Mouse (Mus musculus): Measurements from ENCODE around the gene Dnah2. TPM values are rescaled to one million over a fixed set of nuclear protein-coding genes. Genes with fewer than 3 reads are reported as not detected.

Dnah2 gene
- polyA plus RNA-seq, 1 experiment from 2014 or later: 0.87 TPM

DNA sequence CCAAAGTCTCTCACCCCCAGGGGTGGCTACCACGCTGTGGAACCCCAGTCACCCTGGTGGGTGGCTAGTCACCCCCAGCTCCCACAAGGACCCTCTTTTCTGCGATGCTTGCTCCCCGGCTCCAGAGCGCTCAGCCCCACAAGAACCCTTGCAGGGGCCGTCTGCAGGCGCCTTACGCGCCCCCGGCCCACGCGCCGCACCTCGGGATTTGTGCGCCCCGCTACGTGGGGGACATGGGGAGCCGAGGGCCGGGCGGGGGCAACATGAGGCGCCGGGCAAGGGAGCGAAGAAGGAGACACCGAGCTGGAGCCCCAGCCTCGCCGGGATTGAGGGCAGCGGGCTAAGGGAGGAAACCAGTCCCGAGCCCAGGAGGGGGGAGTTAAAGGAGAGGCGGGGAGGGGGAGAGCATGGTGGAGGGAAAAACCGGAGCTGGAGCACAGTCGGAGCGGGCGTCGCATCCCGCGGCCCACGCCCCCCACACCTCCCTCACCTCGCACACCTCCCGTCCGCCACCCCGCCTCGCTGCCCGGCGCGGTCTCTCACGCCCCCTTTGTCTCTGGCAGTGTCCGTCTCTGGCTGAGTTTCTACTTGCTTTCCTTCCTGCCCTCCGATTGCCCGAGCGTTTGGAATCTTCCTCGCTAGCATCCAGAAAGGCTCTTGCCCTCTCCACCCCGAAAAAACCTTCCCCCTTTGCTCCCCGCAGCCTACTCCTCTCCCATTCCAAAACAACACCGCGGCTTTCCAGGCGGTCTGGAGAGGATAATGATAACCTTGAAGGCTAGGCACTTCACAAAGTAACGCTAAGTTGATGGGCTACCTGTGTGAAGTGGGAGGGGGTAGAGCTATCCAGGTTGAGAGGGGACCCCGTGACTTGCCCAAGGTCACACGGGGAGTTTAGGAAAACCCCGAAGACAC lies 11.2 kb upstream of the Dnah2 start, which contains the start of gene Efnb3:
Efnb3 (minus strand) TSS at position 355 of the 915 bp plus-strand sequence.
- Histone ChIP-seq H3K4me2 (replicated peaks) (peak within 1 kb of the TSS; percentile 96), H3K27me3 (replicated peaks) (no peaks in the 10 kb centered on the region), H3K27ac (0 out of 2 replicates have a peak within 1 kb of the TSS, but pooled peaks have one; percentile 6), H3K4me1 (replicated peaks) (peaks cover 23% of the 10 kb centered on the region), H3K9me3 (no peaks in the 10 kb centered on the region), H3K4me3 (replicated peaks) (peak within 1 kb of the TSS; percentile 56), H3K9ac (peak within 1 kb of the TSS; percentile 78), H3K36me3 (peaks cover 9% of the 10 kb centered on the region; the same call in 1 of the 2 replicates)
- ATAC-seq: peak; percentile 63
- 2% methylated on average over 48 of the region's 59 CpGs for WGBS

- ATAC-seq: no peak
- Histone ChIP-seq H3K36me3 (peaks cover 9% of the 10 kb centered on the region; the same call in 1 of the 2 replicates), H3K27ac (0 out of 2 replicates have a peak overlapping the region, but pooled peaks have one; percentile 6), H3K9me3 (no peaks in the 10 kb centered on the region), H3K4me3 (replicated peaks) (peak overlapping the region; percentile 56), H3K4me2 (replicated peaks) (peak overlapping the region; percentile 96), H3K27me3 (replicated peaks) (no peaks in the 10 kb centered on the region), H3K9ac (peak overlapping the region; percentile 78), H3K4me1 (replicated peaks) (peaks cover 23% of the 10 kb centered on the region)
- WGBS: 15% methylated on average over 5 of the region's 5 CpGs
Measured at GRCm38 (mm10) chr11:69559183-69559582, 10.3 kb upstream of the Dnah2 start.

DNA sequence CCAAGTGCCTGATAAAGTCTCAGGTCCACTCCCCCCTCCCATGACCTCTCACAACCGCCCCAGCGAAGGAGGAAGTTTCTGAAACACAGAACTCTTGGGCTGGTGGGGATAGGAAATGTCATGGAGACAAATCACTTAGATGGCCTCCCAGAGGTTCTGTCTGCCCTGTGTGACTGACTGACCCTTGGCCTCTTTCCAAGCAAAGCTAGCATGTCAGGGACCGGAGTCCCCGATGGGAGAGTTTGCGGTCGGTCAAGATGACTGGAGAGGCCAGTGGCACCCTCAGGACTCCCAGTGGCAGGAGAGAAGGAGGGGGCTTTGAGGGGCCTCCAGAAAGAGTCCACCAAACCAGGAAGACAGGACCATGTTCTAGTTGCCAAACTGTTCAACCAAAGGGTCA lies 9.8 kb upstream of the Dnah2 start:
- Histone ChIP-seq H3K9ac (peak overlapping the region; percentile 78), H3K4me1 (replicated peaks) (peaks cover 23% of the 10 kb centered on the region), H3K27ac (no peak overlapping the region), H3K4me3 (replicated peaks) (peak overlapping the region; percentile 56; the same call in 1 of the 2 replicates), H3K4me2 (replicated peaks) (peak overlapping the region; percentile 96), H3K9me3 (no peaks in the 10 kb centered on the region), H3K27me3 (replicated peaks) (no peaks in the 10 kb centered on the region), H3K36me3 (peaks cover 9% of the 10 kb centered on the region; the same call in 1 of the 2 replicates)
- 20% methylated on average over 6 of the region's 6 CpGs for WGBS
- ATAC-seq: no peak

GRCm38 (mm10) chr11:69557381-69557958 lies 8.6 kb upstream of the Dnah2 start:
- H3K27ac ChIP-seq: no peak overlapping the region
- H3K4me1 ChIP-seq (replicated peaks): peaks cover 27% of the 10 kb centered on the region
- H3K36me3 ChIP-seq: peaks cover 4% of the 10 kb centered on the region; the same call in 1 of the 2 replicates
- no peak overlapping the region for H3K4me2 ChIP-seq (replicated peaks)
- no peak for ATAC-seq
- no peak overlapping the region for H3K4me3 ChIP-seq (replicated peaks)
- H3K27me3 ChIP-seq (replicated peaks): no peaks in the 10 kb centered on the region
- no peaks in the 10 kb centered on the region for H3K9me3 ChIP-seq
- 48% methylated on average over 14 of the region's 14 CpGs for WGBS
- H3K9ac ChIP-seq: no peak overlapping the region

DNA sequence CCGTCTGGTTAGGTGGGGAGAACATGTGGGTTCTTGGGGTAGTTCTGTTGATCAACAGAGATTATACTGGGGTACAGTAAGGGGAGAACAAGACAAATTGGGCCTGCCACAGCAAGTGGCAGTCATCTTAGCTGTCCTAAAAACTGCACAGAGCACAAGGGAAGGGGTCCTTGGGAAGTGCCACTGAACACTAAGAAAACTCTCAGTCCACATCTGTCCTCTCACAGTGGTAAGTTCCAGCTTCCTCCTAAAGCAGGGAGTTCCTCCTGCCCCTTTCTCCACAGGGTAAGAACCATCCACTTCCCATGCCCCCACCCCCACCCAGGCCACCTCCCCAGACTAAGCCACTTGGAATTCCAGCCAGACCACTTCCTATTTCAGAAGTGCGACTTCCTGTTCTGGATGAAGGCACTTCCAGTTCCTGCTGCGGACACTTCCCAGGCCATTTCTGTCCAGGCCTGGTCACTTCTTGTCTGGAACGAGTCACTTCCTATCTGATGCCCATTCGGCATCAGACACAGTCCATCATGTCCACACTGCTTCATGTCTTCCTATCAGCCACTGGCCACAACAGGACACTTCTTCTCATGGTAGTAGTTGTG lies 5.7 kb upstream of the Dnah2 start:
- Histone ChIP-seq H3K4me1 (replicated peaks) (peaks cover 13% of the 10 kb centered on the region), H3K4me3 (replicated peaks) (no peak overlapping the region), H3K9ac (no peak overlapping the region), H3K27ac (no peak overlapping the region), H3K4me2 (replicated peaks) (no peak overlapping the region), H3K9me3 (no peaks in the 10 kb centered on the region), H3K36me3 (no peaks in the 10 kb centered on the region), H3K27me3 (replicated peaks) (no peaks in the 10 kb centered on the region)
- WGBS: 81% methylated on average over 5 of the region's 5 CpGs
- no peak for ATAC-seq

- H3K27me3 ChIP-seq (replicated peaks): no peaks in the 10 kb centered on the region
- ATAC-seq: no peak
- H3K9ac ChIP-seq: no peak overlapping the region
- H3K4me1 ChIP-seq (replicated peaks): 0 out of 2 replicates have a peak, but pooled peaks cover 11% of the 10 kb centered on the region
- no peak overlapping the region for H3K27ac ChIP-seq
- H3K36me3 ChIP-seq: no peaks in the 10 kb centered on the region
- WGBS: 23% methylated on average over 2 of the region's 2 CpGs
- H3K4me2 ChIP-seq (replicated peaks): no peak overlapping the region
- no peak overlapping the region for H3K4me3 ChIP-seq (replicated peaks)
- no peaks in the 10 kb centered on the region for H3K9me3 ChIP-seq
Measured at GRCm38 (mm10) chr11:69553341-69553721, 4.4 kb upstream of the Dnah2 start.

GRCm38 (mm10) chr11:69552622-69553340 lies 3.9 kb upstream of the Dnah2 start:
- H3K9me3 ChIP-seq: no peaks in the 10 kb centered on the region
- no peak for ATAC-seq

DNA sequence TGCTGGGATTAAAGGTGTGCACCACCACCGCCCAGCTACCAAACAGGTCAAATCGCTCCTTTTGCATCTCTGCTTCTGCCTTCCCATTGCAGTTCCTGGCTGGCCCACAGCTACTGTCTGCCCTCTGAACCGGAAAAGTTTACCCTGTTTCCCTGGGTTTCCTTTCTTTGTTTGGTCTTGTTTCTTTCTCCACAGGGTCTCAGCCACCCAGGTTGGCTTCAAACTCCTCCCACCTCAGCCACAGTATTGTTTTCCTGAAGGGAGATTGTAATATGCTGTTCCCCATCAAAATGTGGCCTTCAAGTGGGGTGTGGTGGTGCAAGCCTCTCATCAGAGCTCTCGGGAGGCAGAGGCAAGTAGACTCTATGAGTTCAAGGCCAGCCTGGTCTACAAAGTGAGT lies 2.4 kb upstream of the Dnah2 start:
- no peaks in the 10 kb centered on the region for H3K9me3 ChIP-seq
- no peak for ATAC-seq
- peaks cover 24% of the 10 kb centered on the region for H3K4me1 ChIP-seq (replicated peaks)
- no peak overlapping the region for H3K27ac ChIP-seq
- H3K4me3 ChIP-seq (replicated peaks): no peak overlapping the region
- H3K9ac ChIP-seq: no peak overlapping the region
- H3K4me2 ChIP-seq (replicated peaks): no peak overlapping the region
- H3K36me3 ChIP-seq: no peaks in the 10 kb centered on the region
- no peaks in the 10 kb centered on the region for H3K27me3 ChIP-seq (replicated peaks)
- 81% methylated on average over 4 of the region's 4 CpGs for WGBS

More at GRCm38 (mm10) chr11:69552622-69553340, 3.9 kb upstream of the Dnah2 start:
- Histone ChIP-seq H3K4me1 (replicated peaks) (peaks cover 15% of the 10 kb centered on the region; the same call in 1 of the 2 replicates), H3K4me3 (replicated peaks) (no peak overlapping the region), H3K36me3 (no peaks in the 10 kb centered on the region), H3K27me3 (replicated peaks) (no peaks in the 10 kb centered on the region), H3K27ac (no peak overlapping the region), H3K9ac (no peak overlapping the region), H3K4me2 (replicated peaks) (no peak overlapping the region)
- 30% methylated on average over 14 of the region's 14 CpGs for WGBS

DNA sequence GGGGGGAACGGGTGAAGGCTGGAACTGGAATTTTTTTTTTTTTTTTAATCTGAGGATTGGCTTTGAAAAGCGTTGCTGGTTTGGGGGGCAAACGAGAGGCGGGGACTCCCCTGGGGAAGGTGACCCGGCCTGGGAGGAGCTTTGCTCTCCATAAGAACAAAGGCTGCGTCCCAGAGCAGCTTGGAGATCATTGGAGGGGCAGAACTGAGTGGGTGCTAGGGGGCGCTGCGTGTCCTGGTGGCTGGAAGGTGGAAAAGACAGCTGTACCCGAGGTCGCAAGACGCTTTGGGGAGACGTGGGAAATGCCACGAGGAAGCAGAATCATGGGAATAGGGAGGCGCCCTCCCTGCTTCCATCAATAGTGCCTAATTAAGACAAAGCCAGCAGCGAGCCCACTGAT lies 1.8 kb downstream of the Dnah2 start:
- no peaks in the 10 kb centered on the region for H3K27me3 ChIP-seq (replicated peaks)
- H3K27ac ChIP-seq: peak overlapping the region; percentile 84
- H3K9me3 ChIP-seq: no peaks in the 10 kb centered on the region
- peak overlapping the region; percentile 49 for H3K4me3 ChIP-seq (replicated peaks)
- H3K9ac ChIP-seq: peak overlapping the region; percentile 52
- no peaks in the 10 kb centered on the region for H3K36me3 ChIP-seq
- WGBS: 3% methylated on average over 15 of the region's 15 CpGs
- peak; percentile 44 for ATAC-seq
- H3K4me2 ChIP-seq (replicated peaks): peak overlapping the region; percentile 86
- H3K4me1 ChIP-seq (replicated peaks): peaks cover 27% of the 10 kb centered on the region

- no peaks in the 10 kb centered on the region for H3K9me3 ChIP-seq
- H3K27ac ChIP-seq: peak overlapping the region; percentile 84
- H3K36me3 ChIP-seq: no peaks in the 10 kb centered on the region
- H3K4me3 ChIP-seq (replicated peaks): peak overlapping the region; percentile 49
- peak; percentile 75 for ATAC-seq
- peak overlapping the region; percentile 52 for H3K9ac ChIP-seq
- under 1% methylated on average over 44 of the region's 44 CpGs for WGBS
- no peaks in the 10 kb centered on the region for H3K27me3 ChIP-seq (replicated peaks)
- peaks cover 27% of the 10 kb centered on the region for H3K4me1 ChIP-seq (replicated peaks)
- H3K4me2 ChIP-seq (replicated peaks): peak overlapping the region; percentile 86
Measured at GRCm38 (mm10) chr11:69546423-69547053, 2.4 kb downstream of the Dnah2 start.

DNA sequence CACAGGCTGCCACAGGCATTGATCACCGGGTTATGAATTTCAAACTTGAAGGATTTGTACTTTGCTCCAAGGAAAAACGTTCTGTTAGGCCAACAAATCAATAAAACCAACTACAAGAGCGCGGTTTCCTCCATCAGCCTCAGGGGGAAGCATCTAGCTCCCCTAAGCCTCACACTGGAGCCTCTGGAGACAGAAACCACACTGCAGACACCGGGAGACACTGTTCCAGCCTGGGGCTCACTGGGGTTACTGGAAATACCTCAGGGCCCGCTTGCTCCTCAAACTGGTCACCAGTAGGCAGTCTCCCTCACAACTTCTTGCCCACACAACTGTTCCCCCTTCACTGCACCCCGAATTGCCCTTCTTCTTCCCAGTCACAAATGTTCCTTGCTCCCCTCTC lies 3.0 kb downstream of the Dnah2 start:
- Histone ChIP-seq H3K4me2 (replicated peaks) (peak overlapping the region; percentile 86), H3K4me3 (replicated peaks) (peak overlapping the region; percentile 49), H3K27ac (peak overlapping the region; percentile 84), H3K27me3 (replicated peaks) (no peaks in the 10 kb centered on the region), H3K4me1 (replicated peaks) (peaks cover 27% of the 10 kb centered on the region), H3K9ac (peak overlapping the region; percentile 52), H3K9me3 (no peaks in the 10 kb centered on the region), H3K36me3 (no peaks in the 10 kb centered on the region)
- peak; percentile 40 for ATAC-seq
- 6% methylated on average over 7 of the region's 7 CpGs for WGBS
